ENCODE assay signal across 17 mouse cellular contexts in the genomic region with DNA sequence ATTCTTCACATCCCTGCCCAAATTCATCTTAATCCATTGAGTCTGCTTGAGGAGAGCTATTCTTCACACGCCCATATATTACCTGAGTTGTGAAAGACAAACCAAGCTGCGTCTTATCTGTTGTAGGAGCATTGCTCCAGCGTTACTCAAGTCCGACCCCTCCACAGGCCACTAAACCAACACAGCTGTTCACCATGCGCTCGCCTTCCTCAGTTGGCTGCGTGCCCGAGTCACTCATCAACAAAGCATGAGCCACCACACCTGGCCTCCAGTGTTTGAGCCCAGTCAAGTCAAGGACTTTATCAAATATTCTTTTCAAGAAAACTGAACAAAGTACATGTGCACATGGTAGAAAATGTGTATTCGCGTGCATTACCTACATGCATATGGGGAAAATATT.
DNase-seq lines count a peak whose midpoint lies in the region; ATAC-seq and TF ChIP-seq lines count a peak whose summit lies in the region.
"Had no signal": no experiment of that assay in that cellular context is flagged by ENCODE, and none has a peak within 500 bp of the region (broad histone marks: within the 10 kb centered on the region; RNA-seq: fewer than 3 reads in every experiment).

No protein-coding gene starts in this region.

- peak; percentile 33 to 42 for DNase-seq in heart, postnatal 14 days
- DNase-seq in stomach, postnatal 0 days (ENCODE audit: low spot score): peak; percentile 76
- DNase-seq in thymus, postnatal 0 days (ENCODE audit: low spot score): no peak
- DNase-seq in adrenal gland, adult 8-10 months: no peak
- DNase-seq: adrenal gland, postnatal 10 days; gastrocnemius, postnatal 14 days; kidney, postnatal 25 days; layer of hippocampus, postnatal 36 days; right cerebral cortex, postnatal 25 days had no signal

- no peaks in the 10 kb centered on the region for H3K4me1 ChIP-seq in heart, embryonic 12.5 days (replicated peaks)
- peaks cover 13% of the 10 kb centered on the region for H3K4me1 ChIP-seq in neural tube, embryonic 12.5 days
- peaks cover 4% of the 10 kb centered on the region; the same call in 1 of the 2 replicates for H3K4me1 ChIP-seq in neural tube, embryonic 15.5 days
- H3K4me1 ChIP-seq in lung, embryonic 16.5 days (replicated peaks; ENCODE audit: control insufficient read depth, insufficient read depth, low read length): peaks cover 11% of the 10 kb centered on the region; the same call in 1 of the 2 replicates
- H3K4me1 ChIP-seq in stomach, postnatal 0 days (replicated peaks; ENCODE audit: control insufficient read depth, insufficient read depth): no peaks in the 10 kb centered on the region
- H3K4me1 ChIP-seq: embryonic facial prominence, embryonic 12.5 days; liver, embryonic 12.5 days had no signal

- no peak for TF ChIP-seq CTCF in stomach, postnatal 0 days (IDR thresholded peaks at IDR 0.05; ENCODE audit: low read depth)

- no peak for TF ChIP-seq EP300 in stomach, postnatal 0 days (optimal IDR thresholded peaks at IDR 0.05)

- H3K4me3 ChIP-seq in heart, embryonic 12.5 days: no peak overlapping the region
- no peak overlapping the region for H3K4me3 ChIP-seq in neural tube, embryonic 12.5 days
- no peak overlapping the region for H3K4me3 ChIP-seq in neural tube, embryonic 15.5 days (replicated peaks)
- H3K4me3 ChIP-seq in lung, embryonic 16.5 days (ENCODE audit: low read length): no peak overlapping the region
- H3K4me3 ChIP-seq in stomach, postnatal 0 days (ENCODE audit: low read depth, low read length): no peak overlapping the region
- H3K4me3 ChIP-seq: embryonic facial prominence, embryonic 12.5 days; forebrain, embryonic 13.5 days; liver, embryonic 12.5 days had no signal

- H3K27ac ChIP-seq in heart, embryonic 12.5 days (ENCODE audit: poor library complexity, severe bottlenecking): no peak overlapping the region
- H3K27ac ChIP-seq in neural tube, embryonic 12.5 days: no peak overlapping the region
- H3K27ac ChIP-seq in neural tube, embryonic 15.5 days (replicated peaks): no peak overlapping the region
- H3K27ac ChIP-seq in lung, embryonic 16.5 days (ENCODE audit: low read length): no peak overlapping the region
- H3K27ac ChIP-seq in stomach, postnatal 0 days (replicated peaks): no peak overlapping the region
- H3K27ac ChIP-seq: embryonic facial prominence, embryonic 12.5 days; forebrain, embryonic 13.5 days; liver, embryonic 12.5 days had no signal

- no peaks in the 10 kb centered on the region for H3K27me3 ChIP-seq in heart, embryonic 12.5 days (replicated peaks)
- no peaks in the 10 kb centered on the region for H3K27me3 ChIP-seq in neural tube, embryonic 12.5 days (replicated peaks)
- no peaks in the 10 kb centered on the region for H3K27me3 ChIP-seq in neural tube, embryonic 15.5 days (replicated peaks)
- no peaks in the 10 kb centered on the region for H3K27me3 ChIP-seq in lung, embryonic 16.5 days (ENCODE audit: control insufficient read depth, insufficient read depth, low read depth, low read length)
- no peaks in the 10 kb centered on the region for H3K27me3 ChIP-seq in stomach, postnatal 0 days (ENCODE audit: control insufficient read depth, insufficient read depth, low read length)
- H3K27me3 ChIP-seq: embryonic facial prominence, embryonic 12.5 days; forebrain, embryonic 13.5 days; liver, embryonic 12.5 days had no signal

- 62% methylated on average over 10 of the region's 10 CpGs for WGBS in heart, embryonic 12.5 days
- 64% methylated on average over 10 of the region's 10 CpGs for WGBS in neural tube, embryonic 12.5 days
- 52% methylated on average over 10 of the region's 10 CpGs for WGBS in neural tube, embryonic 15.5 days
- WGBS in lung, embryonic 16.5 days: 26% methylated on average over 10 of the region's 10 CpGs
- WGBS in stomach, postnatal 0 days: 25% methylated on average over 10 of the region's 10 CpGs

- no peak overlapping the region for H3K4me2 ChIP-seq in heart, embryonic 12.5 days
- no peak overlapping the region for H3K4me2 ChIP-seq in neural tube, embryonic 12.5 days (replicated peaks)
- H3K4me2 ChIP-seq in neural tube, embryonic 15.5 days: no peak overlapping the region
- H3K4me2 ChIP-seq in lung, embryonic 16.5 days (ENCODE audit: low read depth, low read length): no peak overlapping the region
- H3K4me2 ChIP-seq in stomach, postnatal 0 days (replicated peaks; ENCODE audit: low read depth): no peak overlapping the region
- H3K4me2 ChIP-seq: embryonic facial prominence, embryonic 12.5 days; forebrain, embryonic 13.5 days; liver, embryonic 12.5 days; midbrain, embryonic 11.5 days had no signal

- ATAC-seq in heart, embryonic 12.5 days (ENCODE audit: insufficient number of reproducible peaks, low FRiP score): no peak
- 0 out of 2 replicates have a peak, but pooled peaks have one; percentile 9 for ATAC-seq in neural tube, embryonic 12.5 days (ENCODE audit: low FRiP score, low read depth)
- no peak for ATAC-seq in neural tube, embryonic 15.5 days (ENCODE audit: low FRiP score)
- peak; percentile 80 for ATAC-seq in lung, embryonic 16.5 days (ENCODE audit: low read depth)
- peak; percentile 71; the same call in 1 of the 2 replicates for ATAC-seq in stomach, postnatal 0 days (ENCODE audit: low FRiP score, low TSS enrichment)
- ATAC-seq: liver, embryonic 12.5 days had no signal

- no peaks in the 10 kb centered on the region for H3K9me3 ChIP-seq in heart, embryonic 12.5 days (replicated peaks)
- H3K9me3 ChIP-seq in neural tube, embryonic 12.5 days: no peaks in the 10 kb centered on the region
- H3K9me3 ChIP-seq in neural tube, embryonic 15.5 days (replicated peaks): no peaks in the 10 kb centered on the region
- H3K9me3 ChIP-seq in lung, embryonic 16.5 days (ENCODE audit: control insufficient read depth, low read length): no peaks in the 10 kb centered on the region
- no peaks in the 10 kb centered on the region for H3K9me3 ChIP-seq in stomach, postnatal 0 days (ENCODE audit: control insufficient read depth, low read length)
- H3K9me3 ChIP-seq: embryonic facial prominence, embryonic 12.5 days; forebrain, embryonic 13.5 days; liver, embryonic 12.5 days had no signal

- no peak overlapping the region for H3K9ac ChIP-seq in heart, embryonic 12.5 days
- no peak overlapping the region for H3K9ac ChIP-seq in neural tube, embryonic 12.5 days
- H3K9ac ChIP-seq in neural tube, embryonic 15.5 days (replicated peaks): no peak overlapping the region
- no peak overlapping the region for H3K9ac ChIP-seq in lung, embryonic 16.5 days (ENCODE audit: low read length)
- no peak overlapping the region for H3K9ac ChIP-seq in stomach, postnatal 0 days (ENCODE audit: low read length)
- H3K9ac ChIP-seq: embryonic facial prominence, embryonic 12.5 days; forebrain, embryonic 13.5 days; liver, embryonic 12.5 days had no signal

- intact Hi-C loops in heart, postnatal 14 days (cut with DNase I): no loop called here

- H3K36me3 ChIP-seq in heart, embryonic 12.5 days: no peaks in the 10 kb centered on the region
- no peaks in the 10 kb centered on the region for H3K36me3 ChIP-seq in neural tube, embryonic 12.5 days
- no peaks in the 10 kb centered on the region for H3K36me3 ChIP-seq in neural tube, embryonic 15.5 days
- no peaks in the 10 kb centered on the region for H3K36me3 ChIP-seq in lung, embryonic 16.5 days (ENCODE audit: control insufficient read depth, insufficient read depth, low read length)
- H3K36me3 ChIP-seq in stomach, postnatal 0 days (ENCODE audit: control insufficient read depth, insufficient read depth, low read length): no peaks in the 10 kb centered on the region
- H3K36me3 ChIP-seq: embryonic facial prominence, embryonic 12.5 days; liver, embryonic 12.5 days had no signal

Comparison
In these comparisons a context has a peak if more than half of its experiments do, and no peak if none do; other contexts are left out.
1. ATAC-seq: peak in neural tube, embryonic 12.5 days (single experiment), lung, embryonic 16.5 days (single experiment) and stomach, postnatal 0 days (single experiment); none in heart, embryonic 12.5 days (single experiment) and neural tube, embryonic 15.5 days (single experiment).
2. DNase-seq: peak in heart, postnatal 14 days (2 of 2) and stomach, postnatal 0 days (single experiment); none in thymus, postnatal 0 days (single experiment) and adrenal gland, adult 8-10 months (single experiment).